Mouse (Mus musculus): ENCODE data around the gene Themis2. TPM values are rescaled to one million over a fixed set of nuclear protein-coding genes. Genes with fewer than 3 reads are reported as not detected.

The Themis2 gene
- polyA plus RNA-seq, 1 experiment, result not detected

- WGBS, result 80% methylated on average over 7 of the region's 7 CpGs
- Histone ChIP-seq H3K4me1 (ENCODE audit: control insufficient read depth, insufficient read depth, low read length) (no peaks in the 10 kb centered on the region), H3K27ac (ENCODE audit: insufficient read depth, low read depth, low read length) (no peak overlapping the region), H3K4me3 (ENCODE audit: insufficient read depth, low read depth, low read length) (no peak overlapping the region)
- TF ChIP-seq CTCF (IDR thresholded peaks at IDR 0.05; ENCODE audit: insufficient read depth, low read depth, low read length) (no peak), POLR2A (IDR thresholded peaks at IDR 0.05; ENCODE audit: insufficient read depth, low read depth, low read length) (no peak)
Observed at GRCm38 (mm10) chr4:132816404-132816803, 20.2 kb upstream of the Themis2 start.

GRCm38 (mm10) chr4:132809621-132810020, 13.4 kb upstream of the Themis2 start:
- Histone ChIP-seq H3K4me1 (ENCODE audit: control insufficient read depth, insufficient read depth, low read length) (no peaks in the 10 kb centered on the region), H3K27ac (ENCODE audit: insufficient read depth, low read depth, low read length) (no peak overlapping the region), H3K4me3 (ENCODE audit: insufficient read depth, low read depth, low read length) (no peak overlapping the region)
- no peak for TF ChIP-seq POLR2A (IDR thresholded peaks at IDR 0.05; ENCODE audit: insufficient read depth, low read depth, low read length)
- TF ChIP-seq CTCF (IDR thresholded peaks at IDR 0.05; ENCODE audit: insufficient read depth, low read depth, low read length), result no peak
- 77% methylated on average over 5 of the region's 5 CpGs for WGBS

- H3K4me1 ChIP-seq (ENCODE audit: control insufficient read depth, insufficient read depth, low read length), result no peaks in the 10 kb centered on the region
- no peak overlapping the region for H3K27ac ChIP-seq (ENCODE audit: insufficient read depth, low read depth, low read length)
- no peak for TF ChIP-seq CTCF (IDR thresholded peaks at IDR 0.05; ENCODE audit: insufficient read depth, low read depth, low read length)
- no peak for TF ChIP-seq POLR2A (IDR thresholded peaks at IDR 0.05; ENCODE audit: insufficient read depth, low read depth, low read length)
- WGBS, result 75% methylated on average over 5 of the region's 5 CpGs
- H3K4me3 ChIP-seq (ENCODE audit: insufficient read depth, low read depth, low read length), result no peak overlapping the region
Observed at GRCm38 (mm10) chr4:132807771-132808641, 11.8 kb upstream of the Themis2 start.

GRCm38 (mm10) chr4:132806620-132807191, 10.5 kb upstream of the Themis2 start:
- WGBS, result 91% methylated on average over 7 of the region's 7 CpGs
- Histone ChIP-seq H3K27ac (ENCODE audit: insufficient read depth, low read depth, low read length) (no peak overlapping the region), H3K4me1 (ENCODE audit: control insufficient read depth, insufficient read depth, low read length) (no peaks in the 10 kb centered on the region), H3K4me3 (ENCODE audit: insufficient read depth, low read depth, low read length) (no peak overlapping the region)
- no peak for TF ChIP-seq POLR2A (IDR thresholded peaks at IDR 0.05; ENCODE audit: insufficient read depth, low read depth, low read length)
- no peak for TF ChIP-seq CTCF (IDR thresholded peaks at IDR 0.05; ENCODE audit: insufficient read depth, low read depth, low read length)

GRCm38 (mm10) chr4:132805599-132806197, 9.5 kb upstream of the Themis2 start:
- H3K4me1 ChIP-seq (ENCODE audit: control insufficient read depth, insufficient read depth, low read length), result no peaks in the 10 kb centered on the region
- TF ChIP-seq POLR2A (IDR thresholded peaks at IDR 0.05; ENCODE audit: insufficient read depth, low read depth, low read length) (no peak), CTCF (IDR thresholded peaks at IDR 0.05; ENCODE audit: insufficient read depth, low read depth, low read length) (no peak)
- H3K27ac ChIP-seq (ENCODE audit: insufficient read depth, low read depth, low read length), result no peak overlapping the region
- H3K4me3 ChIP-seq (ENCODE audit: insufficient read depth, low read depth, low read length), result no peak overlapping the region
- 84% methylated on average over 12 of the region's 12 CpGs for WGBS

- WGBS, result 80% methylated on average over 5 of the region's 5 CpGs
- no peak overlapping the region for H3K27ac ChIP-seq (ENCODE audit: insufficient read depth, low read depth, low read length)
- TF ChIP-seq POLR2A (IDR thresholded peaks at IDR 0.05; ENCODE audit: insufficient read depth, low read depth, low read length), result no peak
- TF ChIP-seq CTCF (IDR thresholded peaks at IDR 0.05; ENCODE audit: insufficient read depth, low read depth, low read length), result no peak
- no peaks in the 10 kb centered on the region for H3K4me1 ChIP-seq (ENCODE audit: control insufficient read depth, insufficient read depth, low read length)
- H3K4me3 ChIP-seq (ENCODE audit: insufficient read depth, low read depth, low read length), result no peak overlapping the region
Observed at GRCm38 (mm10) chr4:132805146-132805545, 9.0 kb upstream of the Themis2 start.

- Histone ChIP-seq H3K4me3 (ENCODE audit: insufficient read depth, low read depth, low read length) (no peak overlapping the region), H3K27ac (ENCODE audit: insufficient read depth, low read depth, low read length) (no peak overlapping the region), H3K4me1 (ENCODE audit: control insufficient read depth, insufficient read depth, low read length) (no peaks in the 10 kb centered on the region)
- 92% methylated on average over 6 of the region's 6 CpGs for WGBS
- TF ChIP-seq CTCF (IDR thresholded peaks at IDR 0.05; ENCODE audit: insufficient read depth, low read depth, low read length) (no peak), POLR2A (IDR thresholded peaks at IDR 0.05; ENCODE audit: insufficient read depth, low read depth, low read length) (no peak)
Observed at GRCm38 (mm10) chr4:132804331-132804730, 8.1 kb upstream of the Themis2 start.

- Histone ChIP-seq H3K4me1 (ENCODE audit: control insufficient read depth, insufficient read depth, low read length) (no peaks in the 10 kb centered on the region), H3K4me3 (ENCODE audit: insufficient read depth, low read depth, low read length) (no peak overlapping the region), H3K27ac (ENCODE audit: insufficient read depth, low read depth, low read length) (no peak overlapping the region)
- 97% methylated on average over 7 of the region's 7 CpGs for WGBS
- TF ChIP-seq POLR2A (IDR thresholded peaks at IDR 0.05; ENCODE audit: insufficient read depth, low read depth, low read length), result no peak
- TF ChIP-seq CTCF (IDR thresholded peaks at IDR 0.05; ENCODE audit: insufficient read depth, low read depth, low read length), result no peak
Observed at GRCm38 (mm10) chr4:132803876-132804275, 7.7 kb upstream of the Themis2 start.

- Histone ChIP-seq H3K4me1 (ENCODE audit: control insufficient read depth, insufficient read depth, low read length) (no peaks in the 10 kb centered on the region), H3K4me3 (ENCODE audit: insufficient read depth, low read depth, low read length) (no peak overlapping the region), H3K27ac (ENCODE audit: insufficient read depth, low read depth, low read length) (no peak overlapping the region)
- TF ChIP-seq CTCF (IDR thresholded peaks at IDR 0.05; ENCODE audit: insufficient read depth, low read depth, low read length) (no peak), POLR2A (IDR thresholded peaks at IDR 0.05; ENCODE audit: insufficient read depth, low read depth, low read length) (no peak)
- WGBS, result 86% methylated on average over 5 of the region's 5 CpGs
Observed at GRCm38 (mm10) chr4:132803212-132803611, 7.0 kb upstream of the Themis2 start.
